Mouse (Mus musculus): ENCODE measurements around the gene Shisal2a. TPM values are rescaled to one million over a fixed set of nuclear protein-coding genes. Genes with fewer than 3 reads are reported as not detected.
"Not testable (repeated sequence)": the region's sequence is repeated elsewhere in the genome, so short reads cannot be mapped to it uniquely, and the experiment has no call there.

The Shisal2a gene
- polyA plus RNA-seq, 1 experiment from 2014 or later, result 3.5 TPM

DNA sequence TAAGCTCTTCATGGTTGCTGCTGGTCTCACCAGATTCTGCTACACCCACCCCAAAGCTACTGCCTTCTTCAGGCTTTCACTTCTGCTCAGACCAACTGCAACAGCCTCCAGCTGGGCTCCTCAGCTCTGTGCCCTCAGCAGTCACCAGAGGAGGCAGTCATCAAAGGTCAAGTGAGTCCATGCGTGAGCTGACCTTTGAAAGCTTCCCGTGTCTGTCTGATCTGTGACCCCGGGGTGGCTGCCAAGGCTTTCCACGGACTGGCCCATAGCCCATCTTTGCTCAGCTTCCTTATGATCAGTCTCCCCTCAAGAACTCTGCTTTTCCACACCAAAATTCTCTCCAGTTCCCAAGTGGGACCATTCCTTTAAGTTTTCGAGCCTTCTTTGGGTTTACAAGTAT is 13.9 kb downstream of the Shisal2a start:
- Histone ChIP-seq H3K9me3 (replicated peaks) (no peaks in the 10 kb centered on the region), H3K27ac (no peak overlapping the region), H3K4me3 (no peak overlapping the region), H3K27me3 (no peaks in the 10 kb centered on the region), H3K4me1 (peaks cover 2% of the 10 kb centered on the region), H3K4me2 (replicated peaks) (no peak overlapping the region), H3K9ac (no peak overlapping the region), H3K36me3 (no peaks in the 10 kb centered on the region)
- ATAC-seq (ENCODE audit: low FRiP score), result no peak
- WGBS, result 23% methylated on average over 5 of the region's 5 CpGs

DNA sequence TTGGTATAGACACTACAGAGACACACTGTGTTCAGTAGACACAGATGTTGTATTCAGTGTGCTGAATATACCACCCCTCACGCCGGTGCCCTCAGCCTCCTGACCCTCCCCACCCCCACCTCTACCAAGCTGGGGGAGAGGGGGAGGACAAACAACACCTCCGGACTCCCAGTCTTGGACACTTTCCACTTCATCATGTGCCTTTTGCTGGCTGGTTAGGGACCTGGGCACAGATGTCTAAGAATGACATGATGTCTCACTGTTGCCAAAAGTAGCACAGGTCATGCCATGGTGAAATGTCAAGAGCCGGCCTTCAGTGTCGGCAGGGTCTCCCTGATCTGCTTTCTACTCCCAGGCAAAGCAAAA is 19.1 kb downstream of the Shisal2a start:
- 14% methylated on average over 5 of the region's 5 CpGs for WGBS
- H3K9ac ChIP-seq, result no peak overlapping the region
- H3K4me1 ChIP-seq, result peaks cover 50% of the 10 kb centered on the region

DNA sequence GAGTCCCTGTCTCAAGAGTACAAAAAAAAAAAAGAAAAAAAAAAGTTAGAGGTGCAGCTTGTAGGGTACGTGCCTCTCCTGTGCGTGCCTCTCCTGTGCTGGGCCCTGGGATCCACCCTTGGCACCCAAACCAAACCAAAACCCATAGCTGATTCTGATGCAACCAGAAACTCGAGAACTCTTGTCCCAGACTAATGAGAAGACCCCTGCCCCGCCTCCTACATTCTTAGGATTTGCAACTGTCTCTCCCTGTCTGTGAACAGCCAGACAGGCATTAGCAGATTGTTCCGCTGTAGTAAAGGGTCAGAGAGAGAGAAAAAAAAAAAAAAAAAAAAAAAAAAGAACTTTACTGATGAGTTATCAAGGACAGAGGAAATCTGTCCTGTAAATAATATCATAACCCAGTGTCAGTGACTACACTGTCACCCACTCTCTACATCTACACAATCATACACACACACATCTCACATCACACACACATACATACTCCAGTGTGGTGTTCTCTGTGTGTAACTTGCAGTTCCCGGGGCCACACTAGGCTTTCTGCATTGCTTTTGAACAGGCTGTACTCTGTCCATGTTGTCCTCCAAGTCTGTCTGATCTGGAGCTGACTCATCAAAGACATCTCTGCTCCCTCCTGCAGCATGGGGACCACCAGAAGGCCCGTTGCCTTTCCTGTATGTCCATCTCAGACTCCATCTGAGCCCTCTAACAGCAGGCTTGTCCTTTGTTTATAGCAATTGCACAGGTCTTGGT is 19.6 kb downstream of the Shisal2a start:
- Histone ChIP-seq H3K36me3 (no peaks in the 10 kb centered on the region), H3K9ac (no peak overlapping the region), H3K9me3 (replicated peaks) (no peaks in the 10 kb centered on the region), H3K4me2 (replicated peaks) (peak overlapping the region; percentile 36; the same call in 1 of the 2 replicates), H3K27me3 (no peaks in the 10 kb centered on the region), H3K27ac (peak overlapping the region; percentile 96), H3K4me1 (peaks cover 55% of the 10 kb centered on the region), H3K4me3 (no peak overlapping the region)
- no peak for ATAC-seq (ENCODE audit: low FRiP score)
- 10% methylated on average over 7 of the region's 7 CpGs for WGBS

More for the DNA sequence above, 19.1 kb downstream of the Shisal2a start:
- Histone ChIP-seq H3K4me2 (replicated peaks) (no peak overlapping the region), H3K4me3 (no peak overlapping the region), H3K27ac (peak overlapping the region; percentile 96), H3K36me3 (no peaks in the 10 kb centered on the region), H3K27me3 (no peaks in the 10 kb centered on the region), H3K9me3 (replicated peaks) (no peaks in the 10 kb centered on the region)
- no peak for ATAC-seq (ENCODE audit: low FRiP score)

DNA sequence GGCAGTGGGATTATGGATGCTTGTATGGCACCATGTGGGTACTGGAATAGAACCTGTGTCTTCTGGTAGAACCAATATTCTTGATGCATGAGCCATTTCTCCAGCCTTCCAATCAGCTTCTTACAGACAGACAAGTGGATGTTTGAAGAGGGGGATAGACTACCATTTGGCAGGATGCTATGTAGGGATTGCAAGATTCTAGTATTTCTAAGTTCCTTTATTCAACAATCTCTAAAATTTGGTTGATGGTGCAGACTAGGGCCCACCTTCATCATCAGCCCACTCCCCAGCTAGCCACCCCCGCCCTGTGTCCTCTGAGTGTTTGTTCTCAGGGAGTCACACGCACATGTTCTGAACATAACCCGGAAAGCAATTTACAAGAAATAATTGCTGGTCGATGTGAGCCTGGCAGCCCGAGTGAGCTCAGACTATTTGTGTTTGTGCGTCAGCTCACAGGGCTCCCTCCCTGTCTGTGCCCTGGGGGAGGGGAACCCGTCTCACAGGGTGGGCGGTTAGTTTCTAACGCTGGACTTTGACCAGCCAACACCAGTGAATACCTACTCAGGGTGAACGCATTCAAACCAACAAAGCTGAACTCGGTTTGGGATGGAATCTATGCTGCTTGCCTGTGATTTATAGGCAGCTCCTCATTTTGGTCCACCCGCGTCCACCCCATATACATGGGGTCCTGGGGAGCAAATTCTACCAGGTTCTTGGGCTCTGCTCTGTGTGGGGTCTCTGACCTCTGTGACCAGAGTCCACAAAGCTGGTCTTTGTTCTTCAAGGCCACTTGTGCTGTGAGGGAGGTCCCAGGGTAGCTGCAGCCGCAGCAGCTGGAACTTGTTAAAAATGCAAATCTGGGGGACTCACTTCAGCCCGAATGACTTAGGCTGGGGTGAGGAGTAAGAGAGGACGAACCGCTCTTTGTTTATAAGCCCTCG is 20.6 kb downstream of the Shisal2a start:
- H3K36me3 ChIP-seq, result no peaks in the 10 kb centered on the region
- peaks cover 62% of the 10 kb centered on the region for H3K4me1 ChIP-seq
- no peaks in the 10 kb centered on the region for H3K9me3 ChIP-seq (replicated peaks)
- peak; percentile 51 for ATAC-seq (ENCODE audit: low FRiP score)
- peak overlapping the region; percentile 36 for H3K4me2 ChIP-seq (replicated peaks)
- H3K4me3 ChIP-seq, result no peak overlapping the region
- H3K9ac ChIP-seq, result peak overlapping the region; percentile 33; the same call in 1 of the 2 replicates
- H3K27me3 ChIP-seq, result no peaks in the 10 kb centered on the region
- H3K27ac ChIP-seq, result peak overlapping the region; percentile 96
- WGBS, result 3% methylated on average over 18 of the region's 18 CpGs

DNA sequence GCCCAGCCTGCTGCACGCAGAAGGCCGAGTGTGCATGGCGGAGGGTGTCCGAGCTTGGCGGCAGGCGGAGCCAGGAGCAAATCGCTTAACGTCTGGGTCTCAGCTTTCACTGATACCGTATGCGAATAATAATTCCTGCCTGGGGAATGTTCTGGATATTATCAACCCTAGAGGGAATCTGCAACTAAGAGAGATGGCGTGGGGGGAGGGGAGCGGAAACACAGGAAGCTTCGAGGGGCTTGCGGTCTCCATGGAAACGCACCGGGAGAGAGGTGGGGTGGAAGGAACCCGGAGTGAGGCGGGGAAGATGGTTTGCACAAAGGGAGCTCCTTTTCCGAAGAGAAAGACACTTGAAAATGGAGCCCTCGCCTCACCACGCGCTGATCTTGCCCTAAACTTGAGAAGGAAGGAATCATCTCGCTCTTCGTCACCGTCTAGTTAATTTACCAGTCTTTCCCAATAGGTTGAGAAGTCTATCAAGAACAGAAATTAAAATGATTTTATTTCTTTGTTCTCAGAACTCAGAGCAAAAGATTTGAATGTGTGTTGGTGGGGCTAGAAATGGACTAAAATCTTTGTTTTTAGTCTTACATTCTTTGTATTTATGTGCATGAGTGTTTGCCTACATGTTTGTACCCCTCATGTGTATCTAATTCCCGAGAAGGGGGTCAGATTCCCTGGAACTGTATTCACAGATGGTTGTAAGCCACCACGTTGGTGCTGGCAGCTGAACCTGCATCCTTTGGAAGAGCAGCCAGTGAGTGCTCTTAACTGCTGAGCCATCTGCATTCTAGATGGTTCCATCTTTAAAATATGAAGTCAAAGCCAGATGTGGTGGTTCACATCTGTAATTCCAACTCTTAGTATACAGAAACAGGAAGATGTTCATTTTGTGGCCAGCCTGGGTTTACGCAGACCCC is 22.8 kb downstream of the Shisal2a start:
- H3K4me1 ChIP-seq, result peaks cover 62% of the 10 kb centered on the region
- H3K9ac ChIP-seq, result peak overlapping the region; percentile 27; the same call in 1 of the 2 replicates
- no peaks in the 10 kb centered on the region for H3K9me3 ChIP-seq (replicated peaks)
- H3K36me3 ChIP-seq, result no peaks in the 10 kb centered on the region
- H3K27ac ChIP-seq, result peak overlapping the region; percentile 96
- H3K4me3 ChIP-seq, result no peak overlapping the region
- peak; percentile 88 for ATAC-seq (ENCODE audit: low FRiP score)
- H3K4me2 ChIP-seq (replicated peaks), result peak overlapping the region; percentile 35
- 6% methylated on average over 28 of the region's 28 CpGs for WGBS
- H3K27me3 ChIP-seq, result no peaks in the 10 kb centered on the region

DNA sequence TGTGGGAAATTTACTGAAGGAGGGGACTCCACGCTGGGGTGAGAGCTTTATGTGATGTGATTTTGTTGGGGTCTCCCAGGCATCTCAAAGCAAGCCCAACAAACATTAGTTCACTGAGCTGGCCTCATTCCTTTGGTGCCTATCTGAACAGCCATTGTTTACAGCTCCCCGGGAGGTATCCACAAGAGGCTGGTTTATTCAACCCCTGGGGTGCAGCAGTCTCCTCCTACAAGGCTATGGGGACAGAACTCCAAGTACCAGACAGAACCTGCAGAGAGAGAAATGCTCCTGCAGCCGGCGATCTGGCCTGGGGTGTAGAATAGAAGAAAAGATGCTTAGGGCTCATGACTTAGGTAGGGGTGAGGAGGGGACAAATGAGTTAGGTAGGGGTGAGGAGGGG is 24.7 kb downstream of the Shisal2a start:
- H3K9ac ChIP-seq, result no peak overlapping the region
- peak overlapping the region; percentile 96 for H3K27ac ChIP-seq

DNA sequence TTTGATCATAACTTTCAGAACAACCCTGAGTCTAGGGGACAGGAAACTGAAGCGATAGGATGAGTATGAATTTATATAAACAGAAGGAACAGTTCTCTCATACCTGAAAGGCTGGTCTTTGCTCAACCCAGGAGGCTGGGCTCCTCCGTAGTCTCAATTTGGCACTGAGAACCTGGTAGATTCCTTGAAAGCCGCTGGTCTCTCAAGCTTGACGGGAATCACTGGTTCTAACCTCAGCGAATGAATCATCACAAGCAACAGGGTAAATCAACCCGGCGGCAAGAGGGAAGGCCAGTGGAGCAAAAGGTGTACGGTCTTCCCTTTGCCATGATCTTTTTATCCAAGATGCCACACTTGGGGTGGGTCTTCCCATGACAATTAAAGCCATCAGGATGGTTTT is 25.7 kb downstream of the Shisal2a start:
- Histone ChIP-seq H3K4me1 (peaks cover 46% of the 10 kb centered on the region), H3K36me3 (no peaks in the 10 kb centered on the region), H3K27ac (no peak overlapping the region), H3K4me3 (no peak overlapping the region), H3K9ac (no peak overlapping the region), H3K27me3 (no peaks in the 10 kb centered on the region), H3K9me3 (replicated peaks) (no peaks in the 10 kb centered on the region), H3K4me2 (replicated peaks) (no peak overlapping the region)
- no peak for ATAC-seq (ENCODE audit: low FRiP score)
- WGBS, result 88% methylated on average over 8 of the region's 8 CpGs

More for the DNA sequence above, 24.7 kb downstream of the Shisal2a start:
- WGBS, result 12% methylated on average over 4 of the region's 4 CpGs
- Histone ChIP-seq H3K4me1 (peaks cover 55% of the 10 kb centered on the region), H3K36me3 (no peaks in the 10 kb centered on the region), H3K4me2 (replicated peaks) (no peak overlapping the region), H3K4me3 (no peak overlapping the region), H3K27me3 (no peaks in the 10 kb centered on the region), H3K9me3 (replicated peaks) (no peaks in the 10 kb centered on the region)
- no peak for ATAC-seq (ENCODE audit: low FRiP score)

DNA sequence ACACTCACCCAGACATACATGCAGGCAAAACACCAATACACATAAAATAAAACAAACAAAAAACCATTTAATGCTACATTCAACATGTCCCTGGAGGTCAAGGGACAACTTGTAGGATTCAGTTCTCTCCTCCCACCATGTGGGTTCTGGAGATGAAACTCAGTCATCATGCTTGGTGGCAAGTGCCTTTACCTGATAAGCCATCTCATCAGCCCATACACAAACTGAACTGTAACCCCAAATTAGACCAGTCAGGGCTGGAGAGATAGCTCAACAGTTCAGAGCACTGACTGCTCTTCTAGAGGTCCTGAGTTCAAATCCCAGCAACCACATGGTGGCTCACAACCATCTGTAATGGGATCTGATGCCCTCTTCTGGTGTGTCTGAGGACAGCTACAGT is 29.6 kb downstream of the Shisal2a start:
- ATAC-seq (ENCODE audit: low FRiP score); H3K27me3 ChIP-seq; H3K4me2 ChIP-seq (replicated peaks); H3K4me3 ChIP-seq; H3K9ac ChIP-seq; H3K36me3 ChIP-seq; H3K27ac ChIP-seq; H3K9me3 ChIP-seq (replicated peaks): not testable (repeated sequence)
- H3K4me1 ChIP-seq, result peaks cover 34% of the 10 kb centered on the region

DNA sequence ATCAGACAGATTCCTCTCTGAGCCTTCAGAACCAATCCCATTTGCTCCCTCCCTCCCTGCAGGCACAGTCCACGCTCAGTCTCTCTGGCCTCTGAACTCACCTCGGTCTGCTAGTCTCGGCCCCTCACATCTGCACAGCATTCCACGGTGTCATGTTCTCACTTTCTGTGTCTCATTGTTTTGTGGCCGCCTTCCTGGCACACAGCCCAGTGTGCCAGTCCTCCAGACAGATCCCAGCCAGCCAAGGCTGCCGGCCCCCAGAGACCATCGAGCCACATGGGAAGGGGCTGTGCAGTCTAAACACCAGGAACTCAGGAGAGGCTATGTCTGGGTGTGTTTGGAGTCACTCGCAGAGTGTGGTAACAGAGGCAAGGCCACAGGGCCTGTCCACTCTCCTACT is 32.3 kb downstream of the Shisal2a start:
- H3K36me3 ChIP-seq, result no peaks in the 10 kb centered on the region
- ATAC-seq (ENCODE audit: low FRiP score), result peak; percentile 78
- 8% methylated on average over 8 of the region's 8 CpGs for WGBS
- peak overlapping the region; percentile 74 for H3K27ac ChIP-seq
- peaks cover 38% of the 10 kb centered on the region for H3K4me1 ChIP-seq
- H3K4me2 ChIP-seq (replicated peaks), result peak overlapping the region; percentile 13; the same call in 1 of the 2 replicates
- no peak overlapping the region for H3K4me3 ChIP-seq
- H3K9me3 ChIP-seq (replicated peaks), result no peaks in the 10 kb centered on the region
- no peaks in the 10 kb centered on the region for H3K27me3 ChIP-seq
- no peak overlapping the region for H3K9ac ChIP-seq

DNA sequence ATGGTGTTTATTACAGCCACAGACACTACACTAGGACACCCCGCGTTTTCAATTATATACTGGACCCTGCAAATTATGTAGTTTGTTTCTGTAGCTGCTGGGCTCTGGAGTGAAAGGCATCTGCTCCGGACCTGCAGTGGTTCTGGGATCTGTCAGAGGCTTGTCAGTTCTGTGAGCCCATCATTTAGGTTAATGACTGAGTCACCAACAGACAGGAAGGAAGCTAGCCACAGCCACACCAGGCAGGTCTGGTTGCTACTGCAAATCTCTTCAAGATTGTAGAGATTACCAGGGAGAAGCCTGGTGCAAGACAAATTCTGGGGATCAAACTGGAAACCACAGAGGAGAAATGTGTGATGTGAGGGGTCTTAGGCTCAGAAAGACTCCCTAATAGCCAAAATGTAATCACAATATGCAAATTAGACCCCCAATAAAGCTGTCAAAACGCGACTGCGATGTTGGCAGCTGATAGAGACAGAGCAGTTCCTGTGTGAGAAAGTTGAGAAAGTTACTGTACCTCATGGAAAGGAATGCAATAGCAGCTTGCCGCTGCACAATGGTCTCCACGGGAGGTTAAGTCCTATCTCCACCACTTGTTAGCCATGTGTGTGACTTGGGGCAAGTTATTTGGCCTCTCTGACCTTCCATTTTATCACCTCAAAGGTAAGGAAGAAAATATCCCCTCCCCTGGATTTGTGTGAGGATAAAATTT is 33.2 kb downstream of the Shisal2a start:
- H3K27ac ChIP-seq, result peak overlapping the region; percentile 74
- H3K36me3 ChIP-seq, result no peaks in the 10 kb centered on the region
- 37% methylated on average over 8 of the region's 8 CpGs for WGBS
- H3K9me3 ChIP-seq (replicated peaks), result no peaks in the 10 kb centered on the region
- H3K4me2 ChIP-seq (replicated peaks), result no peak overlapping the region
- no peak overlapping the region for H3K9ac ChIP-seq
- ATAC-seq (ENCODE audit: low FRiP score), result no peak
- H3K4me3 ChIP-seq, result no peak overlapping the region
- H3K27me3 ChIP-seq, result no peaks in the 10 kb centered on the region
- H3K4me1 ChIP-seq, result peaks cover 46% of the 10 kb centered on the region

DNA sequence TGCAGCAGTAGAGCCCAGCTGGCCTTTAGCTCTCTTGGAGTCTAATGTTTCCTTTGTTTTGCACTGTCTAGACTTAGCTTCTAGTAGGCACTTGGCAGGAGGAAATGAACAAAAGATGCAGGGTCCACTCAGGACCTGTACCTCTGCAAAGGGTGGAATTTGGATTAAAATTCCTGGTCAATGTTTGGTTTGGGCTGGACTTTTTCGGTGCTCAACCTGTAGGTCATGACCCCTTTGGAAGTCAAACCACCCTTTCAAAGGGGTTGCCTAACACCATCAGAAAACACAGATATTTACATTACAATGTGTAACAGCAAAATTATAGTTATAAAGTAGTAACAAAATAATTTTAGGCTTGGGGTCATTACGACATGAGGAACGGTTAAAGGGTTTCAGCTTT is 34.1 kb downstream of the Shisal2a start:
- Histone ChIP-seq H3K27me3 (no peaks in the 10 kb centered on the region), H3K36me3 (no peaks in the 10 kb centered on the region), H3K9ac (no peak overlapping the region), H3K27ac (peak overlapping the region; percentile 57; the same call in 1 of the 2 replicates), H3K4me1 (peaks cover 43% of the 10 kb centered on the region), H3K9me3 (replicated peaks) (no peaks in the 10 kb centered on the region), H3K4me2 (replicated peaks) (no peak overlapping the region), H3K4me3 (no peak overlapping the region)
- WGBS, result 84% methylated on average over 3 of the region's 3 CpGs
- ATAC-seq (ENCODE audit: low FRiP score), result no peak

Data from hindbrain, embryonic 12.5 days (tissue).